Mouse (Mus musculus) monocyte, adult 2 months (primary cell): ENCODE results near the gene Hoxa6.

Experiments
- DNase-seq, 2 experiments: peaks; one replicate each; pipeline ENCODE4 v3.0.0; 2022; ENCODE audit warnings: low spot score in 2 of 2, low read depth in 1 of 2

Hoxa6 gene

GRCm38 (mm10) chr6:52180213-52180710, 28.3 kb downstream of the Hoxa6 start:
- no peak for DNase-seq

GRCm38 (mm10) chr6:52179690-52180089, 28.8 kb downstream of the Hoxa6 start:
- DNase-seq = no peak

GRCm38 (mm10) chr6:52178918-52179665, 29.4 kb downstream of the Hoxa6 start:
- DNase-seq = no peak

- DNase-seq = no peak
Observed at GRCm38 (mm10) chr6:52177806-52178205, 30.7 kb downstream of the Hoxa6 start.

GRCm38 (mm10) chr6:52177061-52177735, 31.3 kb downstream of the Hoxa6 start, which contains the start of gene 5730596B20Rik:
Gene 5730596B20Rik, plus strand, starts transcription at chr6:52177498.
- no peak for DNase-seq

GRCm38 (mm10) chr6:52176391-52176790, 32.1 kb downstream of the Hoxa6 start:
- no peak for DNase-seq

GRCm38 (mm10) chr6:52175864-52176263, 32.7 kb downstream of the Hoxa6 start:
- no peak for DNase-seq

GRCm38 (mm10) chr6:52174968-52175751, 33.4 kb downstream of the Hoxa6 start:
- DNase-seq = no peak

- no peak for DNase-seq
Observed at GRCm38 (mm10) chr6:52173648-52174047, 34.9 kb downstream of the Hoxa6 start.

GRCm38 (mm10) chr6:52172501-52172900, 36.0 kb downstream of the Hoxa6 start:
- no peak for DNase-seq

GRCm38 (mm10) chr6:52171938-52172337, 36.6 kb downstream of the Hoxa6 start:
- no peak for DNase-seq

- no peak for DNase-seq
Observed at GRCm38 (mm10) chr6:52171331-52171730, 37.2 kb downstream of the Hoxa6 start.

GRCm38 (mm10) chr6:52170898-52171223, 37.7 kb downstream of the Hoxa6 start:
- no peak for DNase-seq

- DNase-seq = no peak
Observed at GRCm38 (mm10) chr6:52170166-52170897, 38.2 kb downstream of the Hoxa6 start.

- no peak for DNase-seq
Observed at GRCm38 (mm10) chr6:52169499-52170165, 38.9 kb downstream of the Hoxa6 start.

- no peak for DNase-seq
Observed at GRCm38 (mm10) chr6:52168191-52169055, 40.1 kb downstream of the Hoxa6 start.

GRCm38 (mm10) chr6:52167736-52168161, 40.8 kb downstream of the Hoxa6 start:
- DNase-seq = no peak

GRCm38 (mm10) chr6:52167176-52167575, 41.3 kb downstream of the Hoxa6 start:
- no peak for DNase-seq

GRCm38 (mm10) chr6:52166431-52167077, 42.0 kb downstream of the Hoxa6 start:
- no peak for DNase-seq
